Mouse (Mus musculus): ENCODE measurements around the gene Sema3f. TPM values are rescaled to one million over a fixed set of nuclear protein-coding genes. Genes with fewer than 3 reads are reported as not detected.

Gene Sema3f
- total RNA-seq, 2 experiments from 2014 or later, result 11.9 to 18.0 TPM

DNA sequence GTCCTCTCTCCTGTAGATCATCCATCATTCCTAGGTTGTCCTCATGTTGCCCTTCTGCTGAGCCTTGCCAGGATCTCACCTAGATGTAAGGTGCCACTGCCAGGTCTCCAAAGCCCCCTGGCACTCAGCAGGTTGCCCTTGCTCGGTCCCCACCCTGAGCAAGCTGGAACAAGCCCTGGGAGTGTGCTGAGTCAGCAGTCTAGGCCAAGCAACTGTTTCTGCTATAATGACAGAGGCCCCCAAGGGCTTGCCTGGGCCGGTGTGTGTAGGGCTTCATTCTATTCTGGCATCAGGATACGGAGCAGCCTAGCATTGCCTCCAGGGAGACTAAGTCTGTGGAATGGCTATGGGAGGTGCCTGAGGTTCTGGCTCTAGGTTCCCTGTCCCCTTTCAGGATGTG, 49.5 kb downstream of the Sema3f start:
- no peak for DNase-seq

DNA sequence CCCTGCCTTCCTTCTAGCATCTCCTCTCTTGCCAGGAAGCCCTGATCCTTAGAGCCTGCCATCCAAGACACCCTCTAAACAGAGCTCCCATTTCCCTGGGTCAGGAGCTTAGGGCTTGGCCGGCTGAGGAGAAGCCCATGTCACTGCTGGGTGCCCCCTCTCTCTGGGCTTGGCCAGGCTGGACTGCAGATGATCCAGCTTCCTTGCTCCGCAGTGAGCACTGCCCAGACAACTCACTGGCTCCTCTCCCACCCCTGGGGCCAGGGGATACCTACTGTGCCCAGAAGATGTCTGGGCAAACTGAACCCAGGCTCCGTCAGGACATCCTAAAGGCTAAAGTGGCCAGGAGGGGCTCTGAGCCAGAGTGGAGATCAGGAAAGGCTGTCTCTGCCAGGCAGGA, 50.3 kb downstream of the Sema3f start:
- no peak for DNase-seq

DNA sequence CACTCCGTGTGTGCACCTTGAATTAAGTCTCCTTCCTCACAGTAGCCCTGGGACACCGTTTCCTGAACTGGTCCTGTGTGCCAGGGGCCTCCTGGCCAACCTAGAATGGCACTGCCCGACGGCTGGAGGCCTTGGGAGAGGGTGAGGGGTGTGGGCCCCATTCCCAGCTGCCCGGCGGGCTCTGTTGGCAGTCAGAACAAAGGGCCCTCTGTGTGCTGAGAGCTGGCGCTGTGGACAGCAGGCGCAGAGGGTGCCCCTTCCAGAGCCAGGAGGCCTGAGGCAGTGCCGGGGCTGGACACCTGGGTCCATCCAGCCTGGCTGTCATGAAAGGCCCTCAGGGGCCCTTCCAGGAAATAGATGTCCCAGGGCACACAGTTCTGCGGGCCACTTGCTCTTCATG, 50.7 kb downstream of the Sema3f start:
- no peak for DNase-seq

DNA sequence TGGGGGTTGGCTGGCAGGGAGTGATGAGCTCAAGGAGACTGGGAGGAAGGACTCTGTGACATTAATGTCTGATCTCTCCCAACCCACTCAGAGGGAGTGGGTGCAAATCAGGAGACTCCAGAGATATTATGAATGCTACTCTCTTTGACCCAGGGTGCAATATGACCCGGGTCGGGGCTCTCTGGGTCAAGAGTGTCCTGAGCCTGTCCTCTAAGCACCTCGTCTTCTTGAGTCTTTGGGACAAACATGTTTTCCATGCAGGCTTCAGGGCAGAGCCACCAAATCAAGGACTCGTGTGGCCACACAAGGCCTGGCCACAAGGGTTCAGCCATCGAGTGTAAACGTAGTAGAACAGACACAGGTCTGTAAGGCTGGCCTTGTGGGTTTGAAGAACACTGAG, 52.2 kb downstream of the Sema3f start:
- no peak for DNase-seq

DNA sequence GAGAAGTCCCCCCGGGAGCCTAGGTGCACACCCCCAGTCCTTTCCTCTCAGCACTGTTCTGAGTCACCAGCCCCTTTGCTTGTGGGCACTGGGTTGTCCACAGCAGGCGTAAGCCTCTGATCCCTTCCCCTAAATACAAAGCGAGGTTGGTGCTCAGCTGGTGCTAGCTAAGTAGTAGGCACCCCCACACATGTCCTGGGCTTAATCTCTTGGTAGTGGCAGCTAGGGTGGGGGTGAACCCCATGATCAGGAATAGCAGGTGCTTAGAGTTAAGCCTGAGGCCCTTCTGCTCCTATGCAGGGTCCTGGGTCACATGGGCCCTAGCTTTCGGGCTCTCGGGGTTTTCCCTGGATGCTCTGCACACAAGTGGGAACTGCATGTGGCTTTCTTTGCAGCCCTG, 53.1 kb downstream of the Sema3f start:
- DNase-seq, result no peak

DNA sequence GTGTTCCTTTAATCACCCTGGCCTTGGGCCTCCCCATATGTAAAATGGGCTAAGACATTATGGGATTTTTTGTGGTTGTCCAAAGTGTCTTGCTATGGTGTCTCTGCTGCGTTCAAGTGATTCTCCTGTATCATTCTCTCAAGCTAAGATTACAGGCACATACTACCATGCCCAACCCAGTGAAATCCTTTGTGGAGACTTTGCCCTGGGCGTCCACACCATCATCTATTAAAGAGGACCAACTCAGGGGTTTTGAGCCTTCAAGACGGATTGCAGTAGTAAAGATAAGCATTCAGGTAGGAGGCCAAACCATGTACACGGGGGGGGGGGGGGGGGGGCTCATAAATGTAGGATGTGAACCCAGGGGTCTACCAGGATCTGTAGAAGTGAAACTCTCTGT, 55.7 kb downstream of the Sema3f start:
- no peak for DNase-seq

DNA sequence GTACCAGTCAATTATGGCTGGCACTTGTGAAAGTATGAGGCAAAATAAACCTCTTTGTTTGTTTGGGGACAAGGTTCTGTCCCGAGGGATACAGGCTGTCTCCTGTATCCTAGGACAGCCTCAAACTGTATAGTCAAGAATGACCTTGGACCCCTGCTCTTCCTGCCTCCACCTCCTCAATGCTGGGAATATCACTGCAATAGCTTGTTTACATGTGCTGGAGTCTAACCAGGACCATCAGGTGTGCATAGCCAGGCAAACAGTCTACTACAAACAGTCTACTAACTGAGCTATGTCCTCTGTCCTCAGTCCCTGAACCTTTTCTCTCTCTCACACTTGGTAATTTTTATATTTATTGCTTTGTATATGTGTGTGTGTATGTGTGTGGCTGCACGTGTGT, 56.8 kb downstream of the Sema3f start:
- DNase-seq, result no peak

DNA sequence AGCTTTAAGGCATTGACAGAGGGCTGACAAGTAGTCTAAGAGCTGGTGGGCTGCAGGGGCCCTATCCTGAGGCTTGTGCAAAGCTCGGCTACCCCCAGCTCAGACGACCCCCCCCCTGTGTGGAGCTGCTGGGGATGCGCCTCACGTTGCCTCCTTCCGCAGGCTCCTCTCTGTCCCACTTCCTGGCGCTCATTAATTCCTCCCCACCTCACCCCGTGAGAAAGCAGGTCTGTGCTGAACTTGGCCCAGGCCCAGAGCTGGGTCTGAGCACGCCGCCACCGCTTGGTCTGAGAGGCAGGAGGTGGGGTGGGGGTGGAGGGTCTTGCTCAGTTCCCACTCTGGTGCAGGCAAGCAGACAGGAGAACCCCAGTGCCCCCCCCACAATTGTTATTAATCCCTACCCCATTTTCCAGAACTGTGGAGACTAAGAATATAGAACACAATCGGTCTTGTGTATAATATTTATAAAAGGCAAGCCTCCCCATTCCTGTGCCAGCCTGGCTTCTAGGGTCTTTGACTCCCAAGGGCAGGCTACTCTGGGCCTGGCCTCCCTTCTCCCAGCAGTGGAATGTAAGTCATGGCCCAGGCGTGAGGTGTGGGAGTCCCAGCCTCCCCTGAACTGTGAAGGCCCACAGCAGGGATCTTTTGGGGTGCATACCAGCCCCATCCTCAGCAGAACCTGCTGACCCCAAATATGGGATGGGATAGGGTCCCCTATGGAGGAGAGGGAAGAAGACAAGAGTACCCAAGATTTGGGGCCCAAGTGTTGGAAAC, 59.4 kb downstream of the Sema3f start:
- DNase-seq, result no peak

DNA sequence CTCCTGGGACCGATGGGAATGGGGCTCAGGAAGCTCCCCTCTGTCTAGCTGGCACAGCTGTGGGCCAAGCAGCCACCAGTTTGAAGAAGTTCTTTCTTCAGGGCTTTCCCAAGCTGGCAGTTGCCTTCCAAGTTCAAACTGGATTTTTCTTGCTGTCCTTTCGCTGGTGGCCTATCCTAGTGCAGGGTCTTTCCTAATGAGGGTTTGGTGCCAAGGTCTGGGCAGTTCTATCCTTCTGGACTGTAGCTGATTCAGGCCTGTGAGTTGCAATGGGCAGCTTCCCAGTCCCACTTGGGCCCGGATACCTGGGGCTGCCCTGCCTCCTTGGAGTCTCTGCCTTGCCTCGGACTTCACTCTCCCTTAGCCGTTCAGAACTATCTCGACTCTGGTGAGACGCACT, 60.0 kb downstream of the Sema3f start:
- DNase-seq, result no peak

DNA sequence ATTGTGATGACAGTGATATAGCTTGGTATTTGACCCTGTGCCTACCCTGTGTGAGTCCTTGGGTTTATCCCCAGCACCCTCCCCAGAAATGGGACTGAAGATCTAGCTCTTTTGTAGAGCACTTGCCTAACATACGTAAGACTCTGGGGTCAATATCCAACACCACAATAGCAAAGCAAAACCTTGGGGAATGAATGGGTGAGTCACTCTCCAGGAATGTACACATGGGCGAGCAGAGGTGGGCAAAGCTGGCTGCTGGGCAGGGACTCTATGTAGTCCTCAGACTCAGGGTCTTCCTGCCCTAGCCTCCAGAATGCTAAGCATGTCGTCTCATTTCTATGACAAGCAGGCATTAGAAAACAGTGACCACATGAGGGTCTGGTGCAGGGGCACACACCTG, 61.5 kb downstream of the Sema3f start:
- no peak for DNase-seq

DNA sequence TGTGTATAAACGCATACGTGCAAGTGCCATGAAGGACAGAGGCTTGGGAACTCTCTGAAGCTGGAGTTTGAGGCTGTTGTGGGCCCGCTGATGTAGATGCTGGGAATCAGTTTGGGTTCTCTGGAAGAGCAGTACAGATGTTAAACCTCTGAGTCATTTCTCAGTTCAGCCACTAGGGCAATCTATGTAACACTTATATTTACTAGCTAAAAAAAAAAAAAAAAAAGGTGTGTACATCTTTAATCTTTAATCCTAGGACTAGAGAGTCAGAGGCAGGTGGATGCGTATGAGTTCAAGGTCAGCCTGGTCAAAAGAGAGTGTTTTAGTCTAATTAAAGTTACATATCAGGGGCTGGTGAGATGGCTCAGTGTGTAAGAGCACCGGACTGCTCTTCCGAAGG, 63.3 kb downstream of the Sema3f start:
- DNase-seq, result no peak

DNA sequence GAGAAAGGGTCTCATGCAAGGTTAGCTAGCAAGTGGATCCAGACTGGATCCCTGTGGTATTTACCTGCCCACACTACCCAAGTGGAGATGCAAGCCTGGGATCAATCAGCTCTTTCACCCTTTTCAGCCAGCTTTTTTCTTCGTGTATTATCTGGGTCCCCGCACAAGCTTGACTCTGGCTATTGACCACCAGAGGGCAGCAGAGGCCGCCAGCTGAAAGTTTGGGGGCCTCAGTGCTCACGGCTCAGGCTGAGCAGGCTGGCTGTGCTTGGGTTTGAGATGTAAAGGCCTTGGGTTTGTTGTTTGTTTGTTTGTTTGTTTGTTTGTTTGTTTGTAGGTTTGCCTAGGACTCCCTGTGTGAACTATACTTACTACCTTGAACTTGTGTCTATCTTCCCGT, 64.7 kb downstream of the Sema3f start:
- peak; percentile 81 for DNase-seq

DNA sequence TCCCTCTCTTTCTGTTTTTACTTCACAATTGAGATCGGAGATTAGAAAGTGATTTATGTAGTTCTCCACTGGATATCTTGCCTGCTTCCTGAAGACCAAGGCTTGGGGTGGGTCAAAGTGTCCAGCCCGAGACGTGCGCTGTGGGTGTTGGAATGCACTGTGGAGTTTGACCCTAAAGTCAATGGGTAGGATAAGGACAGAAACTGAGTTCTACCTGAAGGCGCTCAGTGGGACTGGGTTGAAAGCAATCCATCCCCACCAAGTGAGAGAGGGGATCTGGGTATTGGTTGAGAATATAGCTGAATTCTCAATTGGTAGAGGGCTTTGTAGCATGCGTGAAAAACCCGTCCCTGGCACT, 65.1 kb downstream of the Sema3f start:
- DNase-seq, result no peak

DNA sequence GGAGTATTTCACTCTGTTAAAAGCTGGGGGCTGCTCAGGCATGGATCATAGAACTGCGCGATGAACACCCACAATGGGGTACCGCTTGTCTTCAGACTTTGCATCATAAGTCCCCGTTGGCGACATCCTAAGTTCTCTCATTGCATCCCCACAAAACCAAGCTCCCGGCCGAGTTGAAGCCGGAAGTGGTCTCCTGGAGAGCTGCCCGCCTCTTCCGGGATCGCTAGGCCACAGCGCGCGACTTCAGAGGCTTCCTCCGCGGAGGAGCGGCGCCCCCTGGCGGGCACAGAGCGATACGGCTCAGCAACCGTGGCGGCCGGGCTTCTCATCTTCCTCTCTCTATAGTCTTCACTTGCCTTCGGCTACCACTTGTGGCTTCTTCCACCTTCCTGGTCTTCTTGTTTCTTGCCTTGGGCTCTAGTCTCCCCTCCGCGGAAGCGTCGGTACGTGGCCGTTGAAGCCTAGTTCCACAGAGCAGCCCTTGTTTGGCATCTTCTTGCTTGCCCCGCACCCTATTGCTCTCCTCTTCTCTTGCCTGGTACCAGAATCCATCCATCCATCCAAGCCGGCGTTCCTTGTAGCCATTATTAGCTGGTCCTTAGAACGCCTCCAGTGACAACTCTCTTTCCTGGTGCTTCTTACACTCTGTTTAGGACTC, 65.7 kb downstream of the Sema3f start:
- DNase-seq, result peak; percentile 97

DNA sequence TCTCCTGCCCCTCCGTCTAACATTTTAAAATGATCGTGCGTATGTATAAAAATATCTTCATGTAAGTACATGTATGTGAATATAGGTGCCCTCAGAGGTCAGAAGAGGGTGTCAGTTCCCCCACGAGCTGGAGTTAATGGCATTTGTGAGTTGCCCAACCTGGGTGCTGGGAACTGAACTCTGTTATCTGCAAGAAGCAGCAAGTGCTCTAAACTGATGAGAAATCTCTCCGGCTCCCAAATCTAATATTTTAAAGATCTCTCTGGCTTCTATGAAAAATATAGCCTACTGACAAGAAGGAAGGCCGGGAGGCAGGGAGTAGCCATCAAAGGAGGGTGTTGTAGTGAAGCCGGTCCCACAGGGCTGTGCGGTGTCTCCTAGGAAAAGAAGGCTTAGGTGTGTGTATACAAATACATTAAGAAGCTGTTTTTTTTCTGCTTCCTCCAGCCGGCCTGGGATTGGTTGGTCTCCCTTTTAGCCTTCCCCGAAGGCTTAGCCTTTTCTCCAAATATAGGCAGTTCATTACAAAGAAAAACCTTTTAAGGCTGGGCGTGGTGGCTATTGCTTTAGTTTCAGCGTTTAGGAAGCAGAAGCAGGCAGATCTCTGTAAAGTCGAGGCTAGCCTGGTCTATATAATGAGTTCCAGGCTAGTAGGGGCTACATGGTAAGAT, 66.6 kb downstream of the Sema3f start:
- no peak for DNase-seq

DNA sequence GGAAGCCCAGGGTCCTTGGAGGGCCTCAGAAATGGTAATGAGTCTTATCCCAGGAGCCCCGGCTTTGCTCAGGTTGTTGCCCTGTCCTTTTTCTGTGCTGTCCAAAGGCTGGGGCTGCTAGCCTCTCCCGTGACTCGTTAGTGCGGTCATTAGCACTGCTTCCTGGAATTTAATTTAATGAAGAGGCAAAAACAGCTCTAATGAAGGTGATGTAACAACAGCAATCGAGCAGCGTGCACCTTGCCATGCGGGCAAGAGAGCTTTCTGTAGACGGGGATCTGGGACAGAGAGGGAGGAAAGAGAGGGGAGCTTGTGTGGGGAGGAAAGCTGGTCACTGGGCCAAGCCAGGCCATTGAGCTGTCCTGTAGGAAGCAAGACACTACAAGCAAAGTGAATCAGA, 68.6 kb downstream of the Sema3f start:
- no peak for DNase-seq

DNA sequence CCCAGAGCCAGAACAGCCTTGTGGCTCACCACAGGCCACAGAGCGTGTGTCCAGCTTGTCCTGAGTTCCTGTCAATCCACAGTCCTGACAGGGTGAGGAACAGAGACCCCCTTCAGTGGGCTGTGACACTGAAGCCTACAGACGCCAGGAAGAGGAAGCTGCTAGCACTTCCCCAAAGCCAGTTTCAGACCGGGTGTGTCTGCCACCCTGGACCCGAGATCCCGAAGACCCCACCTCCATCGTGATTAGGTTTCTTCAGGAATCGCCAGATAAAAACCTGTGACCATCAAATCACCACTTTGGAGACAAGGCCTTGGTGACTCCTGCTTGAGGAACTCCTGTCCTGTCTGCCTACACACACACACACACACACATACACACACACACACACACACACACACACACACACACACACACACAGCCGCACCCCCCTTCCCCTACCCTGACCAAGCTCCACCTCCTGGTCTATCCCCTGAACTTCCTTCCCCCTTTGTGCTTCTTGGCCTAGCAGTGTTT, 70.0 kb downstream of the Sema3f start:
- no peak for DNase-seq

DNA sequence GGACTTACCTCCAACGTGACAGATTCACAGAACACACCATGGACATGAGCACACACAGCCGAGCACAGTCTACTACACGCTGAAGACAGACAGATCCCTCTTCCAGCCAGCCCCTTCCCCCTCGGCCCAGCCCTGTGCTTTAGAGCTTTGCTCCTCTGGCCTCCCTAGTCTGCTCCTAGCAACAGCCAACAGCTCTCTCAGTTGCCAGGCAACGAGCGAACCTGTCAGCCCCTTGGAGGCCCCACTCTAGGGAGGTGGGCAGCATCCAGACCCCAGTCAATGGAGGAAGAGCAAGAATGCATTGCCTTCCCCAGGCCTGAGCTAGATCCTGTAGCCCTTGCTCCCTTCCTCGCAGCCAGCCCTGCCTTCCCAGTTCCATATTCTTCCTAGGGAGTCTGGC, 73.2 kb downstream of the Sema3f start:
- DNase-seq, result no peak

DNA sequence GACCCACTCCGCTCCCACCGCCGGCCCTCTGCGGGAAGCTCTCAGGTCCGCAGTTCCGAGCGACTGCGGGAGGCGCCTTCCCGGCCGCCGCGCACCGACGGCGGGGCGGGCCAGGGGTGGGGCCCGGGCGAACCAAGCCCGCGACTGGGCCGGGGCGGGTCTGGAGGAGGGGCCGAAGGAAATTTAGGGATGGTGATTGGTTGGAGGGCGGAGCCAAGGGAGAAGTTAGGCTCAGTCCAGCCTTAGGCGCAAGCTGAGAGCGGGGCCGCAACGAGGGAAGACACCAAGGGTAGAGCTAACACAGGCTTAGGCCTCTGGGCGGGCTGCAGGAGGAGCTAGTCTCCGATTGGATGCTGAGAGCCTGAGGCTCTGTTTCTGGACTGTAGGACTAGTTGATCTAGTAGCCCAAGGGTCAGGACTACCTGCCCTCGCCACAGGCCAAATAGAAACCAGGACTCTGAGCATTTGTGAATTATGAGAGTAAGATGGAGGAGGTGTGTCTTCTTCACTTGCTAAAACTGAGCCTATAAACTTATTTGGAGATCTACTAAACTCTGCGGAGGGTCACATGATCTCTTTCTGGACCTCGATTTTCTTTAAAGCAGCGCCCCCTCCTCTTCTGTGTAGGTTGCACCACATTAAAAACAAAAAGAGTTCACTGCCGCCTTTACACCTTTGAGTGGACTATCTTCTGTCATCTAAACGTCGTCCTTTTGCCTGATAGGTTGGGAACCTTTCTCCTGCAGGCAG, 74.8 kb downstream of the Sema3f start, which contains the start of gene Gnai2:
Gene Gnai2 (minus strand): TSS at position 89 of the 750 bp plus-strand sequence.
- DNase-seq, result peak; percentile 93

DNA sequence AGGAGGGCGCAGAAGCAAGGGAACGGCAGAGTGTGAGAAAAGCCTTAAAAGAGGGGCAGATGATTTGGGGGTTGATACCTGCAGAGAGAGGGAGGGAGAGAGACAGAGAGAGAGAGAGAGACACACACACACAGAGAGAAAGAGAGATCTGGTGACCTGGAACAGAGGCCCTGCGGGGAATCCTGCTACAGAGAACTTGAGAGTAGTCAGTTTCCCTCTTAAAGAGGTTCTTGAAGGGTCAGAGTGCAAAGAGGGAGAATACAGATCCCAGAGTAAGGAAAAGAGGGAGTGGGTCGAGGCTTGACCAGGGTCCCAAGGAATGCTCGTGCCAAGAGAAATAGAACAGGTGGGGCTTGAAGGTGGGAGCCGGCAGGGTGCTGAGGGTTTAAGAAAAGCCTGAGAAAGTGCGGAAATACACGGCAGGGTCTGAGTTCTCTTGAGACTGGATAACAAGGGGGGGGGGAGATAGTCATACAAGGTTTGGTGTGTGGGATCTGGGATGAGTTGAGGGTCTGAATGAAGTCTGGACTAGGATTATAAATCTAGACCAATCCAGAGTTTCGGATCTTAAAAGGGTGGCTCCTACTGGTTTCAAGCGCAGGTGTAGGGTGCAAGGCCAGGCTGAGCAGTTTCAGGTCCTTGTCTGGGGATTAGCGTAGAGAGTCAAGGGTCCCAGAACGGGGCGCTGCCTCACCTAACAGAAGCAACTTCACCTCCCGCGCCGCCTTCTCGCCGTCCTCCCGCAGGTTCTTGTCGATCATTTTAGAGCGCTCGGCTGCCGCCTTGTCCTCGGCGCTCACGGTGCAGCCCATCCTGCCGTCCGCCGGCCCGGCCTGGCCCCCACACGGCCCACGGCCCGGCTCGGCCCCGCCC, 75.6 kb downstream of the Sema3f start:
- DNase-seq, result no peak

DNA sequence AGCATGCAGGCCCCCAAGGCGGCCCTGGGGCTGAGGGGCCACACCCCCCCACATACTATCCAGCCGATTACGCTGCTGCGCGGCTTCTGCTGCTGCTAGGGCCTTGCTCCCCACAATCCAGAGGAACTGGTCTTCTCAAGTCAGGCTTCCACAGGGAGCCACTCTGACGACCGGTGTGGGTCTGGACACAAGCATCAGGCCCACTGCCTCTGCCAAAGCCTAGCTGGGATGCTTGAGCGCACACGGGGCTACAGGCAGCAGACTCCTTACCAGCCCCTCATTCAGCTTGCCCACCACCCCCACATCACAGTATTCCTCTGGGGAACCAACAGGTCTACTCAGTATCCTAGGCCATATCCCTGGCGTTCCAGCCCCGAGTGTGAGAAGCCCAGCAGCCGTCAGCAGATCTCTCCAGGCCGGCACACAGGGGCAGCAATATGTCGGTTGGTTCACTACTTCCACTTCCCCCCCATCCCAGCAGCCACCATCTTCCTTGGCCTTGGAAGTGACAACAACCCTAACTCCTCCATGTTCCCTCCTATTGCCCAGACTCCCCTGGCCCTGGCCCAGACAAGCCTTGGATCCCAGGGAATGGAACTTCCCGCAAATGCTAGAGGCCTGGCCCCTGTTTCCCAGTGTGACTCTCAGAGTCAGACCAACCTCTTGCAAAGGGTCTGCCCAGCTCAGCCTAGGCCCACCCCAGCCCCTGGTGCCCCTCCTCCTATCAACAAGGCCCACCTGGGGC, 76.4 kb downstream of the Sema3f start:
- peak; percentile 57 for DNase-seq
